Mouse (Mus musculus): ENCODE data around the gene Sash1.

DNA sequence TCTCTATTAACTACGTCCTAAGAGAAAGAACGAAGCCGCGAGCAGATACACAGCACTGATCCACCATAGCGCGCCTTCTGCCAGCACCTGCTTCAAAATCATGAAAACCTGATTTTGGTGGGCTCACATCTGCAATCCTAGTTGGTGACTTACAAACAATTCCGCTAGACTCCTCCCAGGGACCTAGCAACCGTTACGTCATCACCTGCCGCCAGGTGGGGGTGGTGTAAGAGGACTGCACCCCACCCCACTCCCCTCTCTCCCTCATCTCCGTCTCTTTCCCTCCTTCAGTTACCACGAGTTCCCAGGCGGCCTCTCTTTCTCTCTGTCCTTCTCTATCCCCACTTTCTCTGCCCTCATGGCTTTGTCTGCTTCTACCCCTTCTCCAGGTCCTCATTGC is 7.5 kb downstream of the Sash1 start:
- TF ChIP-seq POLR2A (IDR thresholded peaks at IDR 0.05; ENCODE audit: extremely low read depth, insufficient read depth, low read length) (no peak), CTCF (IDR thresholded peaks at IDR 0.05; ENCODE audit: low read depth, low read length) (no peak)

Data from liver, adult 2 months (tissue).